Mouse (Mus musculus) lung, adult 2 months (tissue): ENCODE results near the gene Ccdc80.

Experiments used
- CTCF ChIP-seq: fragments of 200-500 bp; IDR thresholded peaks from 2 replicates; pipeline ENCODE4 v1.5.1; 2011; ENCODE audit warnings: mild to moderate bottlenecking, low read length, control low read depth; ENCODE audit not compliant: insufficient read depth
- POLR2A ChIP-seq: fragments of 200-500 bp; IDR thresholded peaks from 2 replicates; pipeline ENCODE4 v1.6.1; 2011; ENCODE audit warnings: low read depth, mild to moderate bottlenecking, control low read depth, low read length, borderline replicate concordance; ENCODE audit errors: extremely low read depth

DNA sequence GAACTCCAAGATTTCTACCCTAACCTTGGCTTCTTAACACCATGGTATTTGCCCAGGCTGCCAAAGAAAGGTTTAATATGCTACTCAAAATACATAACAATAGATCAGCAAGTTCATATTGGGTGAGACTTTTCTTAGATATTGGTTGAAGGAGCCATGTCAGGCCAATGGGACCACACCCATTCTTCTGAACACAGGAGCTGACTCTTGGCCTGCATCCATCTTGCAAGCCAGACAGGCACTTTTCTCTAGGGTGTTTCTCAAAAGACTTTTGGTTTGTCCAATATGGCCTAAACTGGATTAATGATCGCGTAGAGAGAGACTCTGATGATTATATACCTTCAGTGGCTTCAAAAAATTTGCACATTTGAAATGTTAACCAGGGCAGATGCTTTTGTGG lies 4.3 kb downstream of the Ccdc80 start:
- TF ChIP-seq POLR2A (no peak), CTCF (no peak)
